Mouse (Mus musculus) hindbrain, embryonic 14.5 days (tissue): ENCODE data around the gene Lrp2. TPM values are rescaled to one million over a fixed set of nuclear protein-coding genes. Genes with fewer than 3 reads are reported as not detected.
A peak's percentile ranks its signal among the peaks of the same experiment; 100 is the strongest.

Experiments
- ATAC-seq: fragments of 200-750 bp; cut with Nextera tagmentation; 2 replicates; pipeline ENCODE4 v1.8.0; 2017; ENCODE audit warnings: moderate number of reproducible peaks, mild to moderate bottlenecking, moderate TSS enrichment, moderate library complexity; ENCODE audit not compliant: low FRiP score
- DNase-seq: peaks from one replicate; pipeline ENCODE4 v3.0.0-alpha.2; 2015; ENCODE audit warnings: low spot score
- H3K27ac ChIP-seq: fragments of 300-500 bp; sonication (generic); 2 replicates; pipeline ENCODE4 v1.5.1; 2014; ENCODE audit warnings: mild to moderate bottlenecking, moderate library complexity
- H3K27me3 ChIP-seq: fragments of 300-500 bp; sonication (generic); 2 replicates; pipeline ENCODE4 v1.6.1; 2014; ENCODE audit warnings: mild to moderate bottlenecking, low read length, mixed read lengths; ENCODE audit not compliant: control insufficient read depth, insufficient read depth
- H3K36me3 ChIP-seq: fragments of 300-500 bp; sonication (generic); replicated peaks from 2 replicates; pipeline ENCODE4 v1.6.1; 2014; ENCODE audit not compliant: control insufficient read depth, insufficient read depth
- H3K4me1 ChIP-seq: fragments of 300-500 bp; sonication (generic); replicated peaks from 2 replicates; pipeline ENCODE4 v1.6.1; 2014; ENCODE audit warnings: antibody characterized with exemption, low read length, mixed read lengths; ENCODE audit not compliant: control insufficient read depth, insufficient read depth
- H3K4me2 ChIP-seq: fragments of 300-500 bp; sonication (generic); replicated peaks from 2 replicates; pipeline ENCODE4 v1.6.1; 2014; ENCODE audit warnings: mild to moderate bottlenecking, moderate library complexity
- H3K4me3 ChIP-seq: fragments of 300-500 bp; sonication (generic); replicated peaks from 2 replicates; pipeline ENCODE4 v1.5.1; 2014; ENCODE audit warnings: mild to moderate bottlenecking, low read length
- H3K9ac ChIP-seq: fragments of 300-500 bp; sonication (generic); 2 replicates; pipeline ENCODE4 v1.6.1; 2014
- H3K9me3 ChIP-seq: fragments of 300-500 bp; sonication (generic); 2 replicates; pipeline ENCODE4 v1.6.1; 2016; ENCODE audit warnings: low read length; ENCODE audit not compliant: control insufficient read depth
- WGBS: fragments of 180-500 bp; shearing (Covaris S2); extraction: QIAGEN DNeasy Blood & Tissue Kit; methylation state at CpG from one replicate; pipeline ENCODE4 v1.1.7; 2014; 5-methylcytosine and 5-hydroxymethylcytosine counted together
- polyA plus RNA-seq: library from polyadenylated mRNA; unstranded; fragments of >200 nt; fragmentation: Nextera tagmentation; extraction: Ambion mirVana; gene quantifications from 2 replicates; pipeline ENCODE4 v1.2.1, GENCODE M21; 2014

Gene Lrp2
- polyA plus RNA-seq, 1 experiment from 2014 or later, result 1.7 TPM

- 62% methylated on average over 6 of the region's 6 CpGs for WGBS
- Histone ChIP-seq H3K4me3 (no peak overlapping the region), H3K27me3 (no peaks in the 10 kb centered on the region), H3K36me3 (no peaks in the 10 kb centered on the region), H3K9ac (no peak overlapping the region), H3K4me1 (no peaks in the 10 kb centered on the region), H3K27ac (no peak overlapping the region), H3K9me3 (no peaks in the 10 kb centered on the region), H3K4me2 (no peak overlapping the region)
- ATAC-seq (no peak), DNase-seq (no peak)
These were observed 10.9 kb downstream of the Lrp2 start for GRCm38 (mm10) chr2:69574934-69575333.

GRCm38 (mm10) chr2:69574261-69574660, 11.6 kb downstream of the Lrp2 start:
- Histone ChIP-seq H3K36me3 (no peaks in the 10 kb centered on the region), H3K9me3 (no peaks in the 10 kb centered on the region), H3K4me3 (no peak overlapping the region), H3K27ac (no peak overlapping the region), H3K4me1 (no peaks in the 10 kb centered on the region), H3K9ac (no peak overlapping the region), H3K27me3 (no peaks in the 10 kb centered on the region), H3K4me2 (no peak overlapping the region)
- DNase-seq (no peak), ATAC-seq (no peak)
- WGBS, result 79% methylated on average over 3 of the region's 3 CpGs

GRCm38 (mm10) chr2:69573733-69574054, 12.2 kb downstream of the Lrp2 start:
- H3K4me2 ChIP-seq, result no peak overlapping the region
- no peaks in the 10 kb centered on the region for H3K36me3 ChIP-seq
- no peak for DNase-seq
- H3K27me3 ChIP-seq, result no peaks in the 10 kb centered on the region
- no peaks in the 10 kb centered on the region for H3K4me1 ChIP-seq
- no peak overlapping the region for H3K9ac ChIP-seq
- H3K9me3 ChIP-seq, result no peaks in the 10 kb centered on the region
- no peak for ATAC-seq
- no peak overlapping the region for H3K4me3 ChIP-seq
- no peak overlapping the region for H3K27ac ChIP-seq

GRCm38 (mm10) chr2:69573038-69573732, 12.7 kb downstream of the Lrp2 start:
- no peak overlapping the region for H3K4me3 ChIP-seq
- no peaks in the 10 kb centered on the region for H3K27me3 ChIP-seq
- 48% methylated on average over 5 of the region's 5 CpGs for WGBS
- no peak overlapping the region for H3K9ac ChIP-seq
- DNase-seq, result no peak
- no peaks in the 10 kb centered on the region for H3K9me3 ChIP-seq
- no peaks in the 10 kb centered on the region for H3K36me3 ChIP-seq
- H3K4me1 ChIP-seq, result no peaks in the 10 kb centered on the region
- no peak overlapping the region for H3K4me2 ChIP-seq
- no peak for ATAC-seq
- peak overlapping the region; percentile 62; the same call in 1 of the 2 replicates for H3K27ac ChIP-seq

GRCm38 (mm10) chr2:69570556-69570955, 15.3 kb downstream of the Lrp2 start:
- WGBS, result 58% methylated on average over 6 of the region's 6 CpGs
- Histone ChIP-seq H3K4me2 (no peak overlapping the region), H3K27me3 (no peaks in the 10 kb centered on the region), H3K4me1 (no peaks in the 10 kb centered on the region), H3K9me3 (no peaks in the 10 kb centered on the region), H3K9ac (no peak overlapping the region), H3K27ac (no peak overlapping the region), H3K36me3 (no peaks in the 10 kb centered on the region), H3K4me3 (no peak overlapping the region)
- DNase-seq (no peak), ATAC-seq (no peak)

- DNase-seq (no peak), ATAC-seq (no peak)
- Histone ChIP-seq H3K9ac (no peak overlapping the region), H3K27me3 (no peaks in the 10 kb centered on the region), H3K27ac (no peak overlapping the region), H3K4me2 (no peak overlapping the region), H3K4me3 (no peak overlapping the region), H3K4me1 (no peaks in the 10 kb centered on the region), H3K36me3 (no peaks in the 10 kb centered on the region), H3K9me3 (no peaks in the 10 kb centered on the region)
- 71% methylated on average over 7 of the region's 7 CpGs for WGBS
These were observed 19.6 kb downstream of the Lrp2 start for GRCm38 (mm10) chr2:69566281-69566680.

- Histone ChIP-seq H3K9ac (no peak overlapping the region), H3K4me3 (no peak overlapping the region), H3K9me3 (no peaks in the 10 kb centered on the region), H3K27me3 (no peaks in the 10 kb centered on the region), H3K36me3 (no peaks in the 10 kb centered on the region), H3K4me1 (no peaks in the 10 kb centered on the region), H3K4me2 (no peak overlapping the region), H3K27ac (no peak overlapping the region)
- DNase-seq, result no peak
- no peak for ATAC-seq
- 88% methylated on average over 6 of the region's 6 CpGs for WGBS
These were observed 22.4 kb downstream of the Lrp2 start for GRCm38 (mm10) chr2:69563492-69563891.

GRCm38 (mm10) chr2:69562761-69563160, 23.1 kb downstream of the Lrp2 start:
- Histone ChIP-seq H3K4me3 (no peak overlapping the region), H3K9me3 (no peaks in the 10 kb centered on the region), H3K4me2 (no peak overlapping the region), H3K27me3 (no peaks in the 10 kb centered on the region), H3K27ac (no peak overlapping the region), H3K9ac (no peak overlapping the region), H3K4me1 (no peaks in the 10 kb centered on the region), H3K36me3 (no peaks in the 10 kb centered on the region)
- no peak for ATAC-seq
- 77% methylated on average over 5 of the region's 5 CpGs for WGBS
- DNase-seq, result no peak

GRCm38 (mm10) chr2:69560221-69560620, 25.6 kb downstream of the Lrp2 start:
- Histone ChIP-seq H3K4me1 (no peaks in the 10 kb centered on the region), H3K4me2 (no peak overlapping the region), H3K9ac (no peak overlapping the region), H3K9me3 (no peaks in the 10 kb centered on the region), H3K27me3 (no peaks in the 10 kb centered on the region), H3K36me3 (no peaks in the 10 kb centered on the region), H3K4me3 (no peak overlapping the region), H3K27ac (no peak overlapping the region)
- WGBS, result 66% methylated on average over 4 of the region's 4 CpGs
- ATAC-seq (no peak), DNase-seq (no peak)

- Histone ChIP-seq H3K4me2 (no peak overlapping the region), H3K9ac (no peak overlapping the region), H3K27ac (no peak overlapping the region), H3K4me1 (no peaks in the 10 kb centered on the region), H3K36me3 (no peaks in the 10 kb centered on the region), H3K4me3 (no peak overlapping the region), H3K9me3 (no peaks in the 10 kb centered on the region), H3K27me3 (no peaks in the 10 kb centered on the region)
- WGBS, result 71% methylated on average over 15 of the region's 15 CpGs
- no peak for DNase-seq
- no peak for ATAC-seq
These were observed 26.5 kb downstream of the Lrp2 start for GRCm38 (mm10) chr2:69559380-69559779.
